Mouse (Mus musculus) small intestine, adult 2 months (tissue): ENCODE results near the gene Fbxw7.

Source experiments
- CTCF ChIP-seq: fragments of 200-500 bp; IDR thresholded peaks from 2 replicates; pipeline ENCODE4 v1.5.1; 2012; ENCODE audit warnings: low read depth, mild to moderate bottlenecking, control low read depth, inconsistent platforms, low read length, moderate library complexity, mixed read lengths; ENCODE audit not compliant: insufficient replicate concordance, insufficient read length; ENCODE audit errors: extremely low read depth
- POLR2A ChIP-seq: fragments of 200-500 bp; IDR thresholded peaks from 2 replicates; pipeline ENCODE4 v1.6.1; 2012; ENCODE audit warnings: low read depth, mild to moderate bottlenecking, control low read depth, inconsistent platforms, low read length, moderate library complexity

DNA sequence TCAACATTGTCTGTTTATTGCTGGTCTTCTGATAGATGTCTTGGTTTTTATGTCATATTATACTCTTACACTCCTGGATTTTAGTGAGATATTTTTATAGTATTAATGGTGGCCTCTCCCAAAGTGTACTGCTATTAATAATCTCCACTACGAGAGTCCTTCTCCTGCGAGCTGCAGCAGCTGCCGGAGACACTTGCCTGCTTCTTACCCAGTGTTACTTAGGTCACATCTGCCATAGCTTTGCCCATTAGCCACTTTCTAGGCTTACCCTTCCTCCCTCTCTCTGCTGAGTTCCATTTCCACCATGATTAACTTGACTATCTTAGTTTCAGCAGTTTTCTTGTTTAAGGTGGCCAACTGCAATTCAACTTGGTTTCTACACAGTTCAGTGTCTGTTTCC lies 115.6 kb downstream of the Fbxw7 start:
- no peak for TF ChIP-seq CTCF
- TF ChIP-seq POLR2A, result no peak
